Mouse (Mus musculus): ENCODE measurements around the gene Wipi1.

The Wipi1 gene

DNA sequence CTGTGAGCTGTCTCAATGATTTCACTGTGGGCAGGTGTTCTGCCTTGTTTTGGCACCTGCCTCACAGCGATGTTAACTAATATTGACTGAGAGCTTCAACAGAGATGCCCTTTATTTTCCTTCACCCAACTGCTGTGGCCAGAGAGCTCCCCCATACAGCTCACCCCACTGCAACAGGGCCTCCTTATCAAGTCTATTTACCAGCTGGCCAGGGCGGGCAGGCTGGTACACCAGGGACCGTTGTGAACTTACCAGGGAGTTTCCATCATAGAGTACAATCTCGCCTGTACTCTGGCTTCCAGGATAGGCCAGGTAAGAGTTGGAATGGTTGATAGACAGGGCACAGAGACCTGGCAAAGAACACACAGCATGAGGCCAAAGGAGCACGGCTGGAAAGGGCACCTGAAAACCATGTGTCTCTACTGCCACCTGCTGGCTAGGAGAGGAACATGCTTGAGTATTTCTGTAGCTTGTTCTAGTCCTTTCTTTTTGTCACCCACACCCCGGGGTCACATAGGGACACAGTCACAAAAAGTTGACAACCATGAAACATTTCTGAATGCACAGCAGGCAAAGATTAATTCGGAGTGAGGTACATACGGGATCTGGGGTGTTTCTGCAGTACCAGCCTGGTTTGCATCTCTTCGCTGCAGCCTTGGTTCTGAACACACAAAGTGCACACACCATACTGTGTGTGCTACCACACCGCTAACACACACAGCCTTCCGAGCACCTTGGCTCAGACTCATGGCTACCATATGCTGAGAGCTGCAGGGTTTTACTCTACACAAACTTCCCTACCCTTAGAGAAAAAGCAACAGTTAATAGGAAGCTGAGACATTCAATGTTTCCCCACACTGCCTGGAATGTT is 26.7 kb downstream of the Wipi1 start:
- CTCF ChIA-PET, result interaction anchor here (0.5 to 1.5 kb wide), 8 partner anchors 26 to 342 kb away, joined by 3 to 10 read pairs (median 4); partner anchors contain the start of gene Wipi1

DNA sequence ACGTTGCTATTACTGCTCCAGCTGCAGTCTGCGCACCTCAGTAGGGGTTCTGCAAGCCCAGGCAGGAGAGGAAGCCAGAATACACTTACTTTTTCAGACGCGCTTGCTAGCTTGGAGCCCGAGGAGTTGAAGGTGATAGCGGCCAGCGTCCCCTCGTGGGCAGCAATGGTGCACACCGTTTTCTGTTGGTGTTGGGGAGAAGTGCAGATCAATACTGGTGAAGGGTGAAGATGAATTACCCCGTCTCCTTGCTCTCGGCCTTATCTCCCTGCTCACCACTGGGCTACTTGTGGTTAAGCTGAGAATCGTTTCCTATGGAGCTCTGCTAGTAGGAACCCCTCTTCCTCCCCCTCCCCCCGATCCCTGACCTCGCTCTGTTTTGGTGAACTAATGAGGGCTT is 27.8 kb downstream of the Wipi1 start:
- CTCF ChIA-PET, result interaction anchor here (0.6 to 1.5 kb wide), 3 partner anchors 138 to 339 kb away, joined by 3 to 9 read pairs (median 4); no protein-coding TSS in a partner anchor

DNA sequence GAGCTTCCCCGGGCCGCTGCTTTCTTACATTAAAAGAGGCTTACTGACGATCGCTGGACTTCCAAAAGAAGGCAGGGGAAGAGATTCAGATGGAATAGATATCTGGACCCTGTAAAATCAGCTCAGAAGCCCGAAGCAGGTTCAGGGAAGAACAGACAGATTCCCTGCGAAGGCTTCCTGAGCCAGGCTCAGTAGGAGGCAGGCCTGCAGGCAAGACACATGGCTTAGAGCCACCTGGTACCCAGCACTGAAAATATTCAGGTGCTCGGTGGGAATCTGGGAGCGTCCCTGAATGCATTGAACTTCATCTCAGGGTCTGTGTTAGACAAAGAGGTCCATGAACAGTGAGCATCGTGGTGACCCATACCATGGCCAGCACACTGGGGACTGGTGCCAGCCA is 31.8 kb downstream of the Wipi1 start:
- CTCF ChIA-PET, result no interaction called here

DNA sequence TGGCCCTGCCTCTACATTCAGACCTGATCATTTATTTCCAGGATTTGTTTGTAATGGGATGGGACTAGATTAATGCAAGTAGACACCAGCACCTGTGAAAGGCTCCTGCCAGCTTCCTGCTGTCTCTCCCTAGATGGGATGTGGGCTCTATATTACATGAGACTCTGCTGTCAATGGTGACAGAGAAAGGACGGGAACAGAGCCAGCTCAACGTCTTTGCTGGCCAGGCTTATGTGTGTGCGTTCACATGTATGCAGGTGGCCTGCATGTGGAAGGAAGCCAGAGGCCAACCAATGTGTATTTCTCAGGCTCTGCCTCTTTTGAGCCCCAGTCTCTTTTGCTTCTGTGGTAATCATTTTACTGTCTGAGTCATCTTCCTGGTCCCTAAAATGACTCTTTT is 33.2 kb downstream of the Wipi1 start:
- CTCF ChIA-PET, result no interaction called here

DNA sequence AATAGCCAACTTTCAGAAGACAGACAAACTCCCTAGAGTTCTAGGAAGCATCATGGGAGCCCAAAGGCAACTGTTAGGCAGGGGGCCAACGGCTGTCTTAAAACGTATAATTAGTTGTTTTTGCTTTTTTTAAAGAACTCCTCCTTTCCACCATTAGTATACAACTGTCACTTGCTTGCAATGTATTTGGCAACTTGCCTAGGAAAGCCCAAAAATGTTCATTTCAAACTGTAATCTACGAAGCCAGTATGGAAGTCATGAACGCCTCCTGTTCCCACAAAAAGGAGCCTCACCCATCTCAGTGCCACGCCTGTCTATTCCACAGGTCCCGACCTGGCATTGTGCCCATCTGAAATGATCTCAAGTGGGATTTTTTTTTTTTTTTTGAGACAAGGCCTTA is 35.9 kb downstream of the Wipi1 start:
- CTCF ChIA-PET, result no interaction called here

DNA sequence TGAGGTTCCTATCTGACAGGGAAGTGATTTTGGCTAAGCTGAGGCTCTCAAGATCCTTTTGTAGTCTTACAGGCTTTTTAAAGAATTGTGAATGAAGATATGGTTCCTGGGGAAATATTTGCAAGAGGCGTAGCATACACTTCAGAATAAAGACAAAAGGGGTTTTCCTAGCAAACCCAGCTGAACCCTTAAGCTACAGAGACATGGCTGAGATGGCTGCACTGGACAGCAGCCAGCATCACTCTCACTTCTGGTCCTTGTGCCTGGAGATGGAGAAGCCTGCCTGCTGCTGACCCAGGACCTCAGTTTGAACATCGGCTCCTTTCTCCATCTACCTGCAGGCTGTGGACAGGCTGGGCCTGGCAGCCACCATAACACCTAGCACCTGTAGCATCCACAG is 37.2 kb downstream of the Wipi1 start:
- CTCF ChIA-PET, result no interaction called here

DNA sequence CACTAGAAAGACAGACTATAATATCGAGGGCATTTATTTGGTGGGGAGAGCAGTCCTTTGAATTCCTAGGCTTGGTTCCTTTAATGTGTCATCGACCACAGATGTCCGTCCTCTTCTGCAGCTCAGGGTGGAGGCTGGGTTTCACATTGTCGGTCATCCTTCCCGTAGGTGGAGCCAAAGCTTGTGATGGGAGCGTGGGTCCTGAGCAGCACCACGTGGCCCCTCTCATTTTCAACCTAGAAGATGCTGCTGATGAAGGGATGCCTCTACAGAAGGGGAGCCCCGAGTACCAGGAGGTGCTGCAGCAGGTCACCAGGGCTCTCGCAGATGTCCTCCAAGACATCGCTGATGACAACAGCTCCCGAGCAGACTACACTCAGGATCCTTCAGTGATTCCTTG is 39.7 kb downstream of the Wipi1 start:
- CTCF ChIA-PET, result no interaction called here

DNA sequence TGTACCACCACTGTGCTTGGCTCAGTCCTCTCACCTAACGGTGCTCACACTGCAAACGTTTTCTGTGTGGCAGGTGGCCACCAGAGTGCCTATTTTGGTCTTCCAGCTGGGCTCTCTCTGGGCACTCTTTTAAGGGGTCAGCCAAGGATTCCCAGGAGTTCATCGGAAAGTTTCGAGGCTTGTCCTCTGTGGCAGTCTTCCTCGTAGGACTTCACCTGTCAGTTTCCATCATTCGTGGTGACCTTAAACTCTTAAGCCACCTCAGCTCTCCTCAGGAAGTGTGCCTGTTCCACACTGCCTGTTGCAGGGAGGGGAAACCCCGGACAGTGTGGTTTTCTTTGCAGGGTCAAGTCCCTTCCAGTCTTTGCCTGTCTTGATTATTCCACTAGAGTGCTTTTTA is 42.0 kb downstream of the Wipi1 start:
- CTCF ChIA-PET, result no interaction called here

DNA sequence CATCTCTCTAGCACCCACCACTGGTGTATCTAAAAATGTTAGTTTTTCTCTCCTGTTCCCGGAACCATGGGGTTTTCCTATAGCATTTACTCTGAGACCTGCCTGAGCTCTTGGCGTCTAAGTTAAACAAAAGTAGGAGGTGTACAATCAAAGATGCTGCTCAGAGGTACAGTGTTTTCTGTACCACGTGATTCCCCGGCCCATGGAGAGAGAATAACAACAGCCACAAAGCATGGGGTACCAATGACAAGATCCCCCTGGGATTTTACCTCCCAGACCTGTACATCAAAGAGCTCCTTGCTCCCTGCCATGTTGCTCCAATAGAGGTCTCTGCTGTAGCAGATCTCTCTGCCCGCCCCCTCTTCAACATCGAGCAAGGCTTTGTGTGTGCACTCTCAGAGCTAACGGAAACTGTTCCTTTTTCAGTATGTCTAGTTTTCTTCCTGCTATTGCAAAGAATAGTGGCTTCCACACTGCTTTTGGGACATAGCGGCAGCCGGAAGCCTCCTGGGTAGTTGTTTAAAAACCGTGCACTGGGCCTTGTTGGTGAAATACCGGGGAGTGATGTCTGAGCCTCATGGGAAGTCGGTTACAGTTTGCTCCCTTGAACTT is 42.7 kb downstream of the Wipi1 start:
- CTCF ChIA-PET, result no interaction called here

DNA sequence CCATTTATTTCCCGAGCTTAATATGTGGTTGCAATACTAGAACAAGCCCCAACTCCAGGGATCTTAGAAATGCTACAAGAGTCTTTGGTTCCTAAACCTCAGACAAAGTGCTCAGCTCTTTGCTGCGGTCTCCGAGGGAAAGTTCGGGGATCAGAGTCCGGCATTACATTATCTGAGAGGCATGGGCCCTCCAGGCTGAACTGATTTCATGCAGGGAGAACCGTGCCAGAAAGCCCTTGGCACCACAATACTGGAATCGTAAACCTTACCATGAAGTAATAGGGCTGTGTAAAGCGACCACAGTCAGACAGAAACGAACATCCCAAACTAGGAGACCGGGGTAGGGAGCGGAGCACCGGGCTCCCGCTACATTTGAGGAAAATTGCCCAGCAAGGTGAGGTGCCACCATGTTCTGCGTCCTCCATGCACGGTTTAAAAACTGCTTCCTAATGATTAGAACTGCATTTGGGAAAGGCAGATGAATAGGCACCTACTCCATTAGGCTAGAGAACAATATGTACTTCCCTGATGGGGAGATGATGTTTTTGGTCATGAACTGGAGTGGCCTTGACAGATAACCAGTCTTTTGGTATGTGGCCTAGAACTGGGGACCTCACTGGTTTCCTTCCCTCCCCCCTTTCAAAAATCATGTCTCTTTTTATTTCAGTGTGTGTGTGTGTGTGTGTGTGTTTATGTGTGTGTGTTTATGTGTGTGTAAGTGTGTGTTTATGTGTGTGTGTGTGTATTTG is 47.1 kb downstream of the Wipi1 start:
- CTCF ChIA-PET, result interaction anchor here (0.6 kb wide), 1 partner anchor 23 kb away, joined by 3 read pairs; no protein-coding TSS in a partner anchor

DNA sequence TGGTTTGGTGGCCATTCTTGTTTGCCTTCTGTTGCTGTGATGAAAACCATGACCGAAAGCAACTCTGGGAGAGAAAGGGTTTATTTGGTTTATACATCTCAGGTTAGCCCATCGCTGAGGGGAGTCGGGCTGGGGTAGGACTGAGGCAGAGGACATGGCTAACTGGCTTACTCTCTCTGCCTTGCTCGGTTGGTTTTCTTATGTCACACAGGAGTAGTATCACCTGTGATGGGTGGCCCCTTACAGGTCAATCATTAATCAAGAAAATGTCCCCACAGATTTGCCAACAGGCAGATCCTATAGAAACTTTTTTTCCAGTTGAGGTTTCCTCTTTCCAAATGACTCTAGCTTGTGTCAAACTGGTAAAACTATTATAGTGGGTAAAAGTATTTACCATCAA is 48.1 kb downstream of the Wipi1 start:
- CTCF ChIA-PET, result no interaction called here

DNA sequence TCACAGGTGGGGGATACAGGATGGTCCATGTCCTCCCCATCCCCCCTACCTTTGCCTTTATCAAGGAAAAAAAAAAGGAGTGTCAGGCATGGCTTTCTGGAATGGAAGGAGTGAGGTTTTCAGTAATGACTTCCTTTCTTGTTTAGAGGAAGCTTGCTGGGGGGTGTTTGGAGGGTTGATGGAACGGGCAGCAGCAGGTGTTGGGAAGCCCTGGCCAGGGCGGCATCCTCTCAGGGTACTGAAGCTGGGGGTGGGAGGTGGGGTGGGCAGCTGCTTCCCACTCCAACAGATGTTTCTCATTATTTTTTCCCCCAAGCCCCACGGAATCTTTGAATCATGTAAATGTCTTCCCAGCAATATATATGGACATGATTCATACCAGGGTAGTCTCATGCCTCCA is 50.3 kb downstream of the Wipi1 start:
- CTCF ChIA-PET, result interaction anchor here (0.7 kb wide), 2 partner anchors 116 to 121 kb away, joined by 3 to 5 read pairs; no protein-coding TSS in a partner anchor

DNA sequence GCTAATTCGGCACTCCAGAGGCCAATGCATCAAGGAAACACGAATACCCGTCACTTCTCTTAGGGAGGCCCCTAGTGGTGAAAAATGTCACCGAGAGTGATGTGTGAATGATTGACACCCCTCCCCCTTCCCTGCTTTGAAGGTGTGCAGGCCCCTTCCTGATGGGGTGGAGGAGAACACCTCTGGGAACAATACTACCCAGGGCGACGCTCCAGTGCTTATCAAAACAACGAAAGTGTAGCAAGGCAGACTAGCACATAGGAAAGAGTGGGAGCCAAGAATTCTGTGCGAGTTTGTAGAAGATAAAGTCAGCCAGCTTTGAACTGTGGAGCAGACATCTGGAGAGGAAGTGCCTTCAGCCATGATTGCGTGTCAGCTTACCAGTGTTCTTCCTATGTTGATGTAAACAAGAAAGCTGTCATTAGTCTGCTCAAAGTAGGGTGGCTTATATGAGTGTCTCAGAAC is 50.9 kb downstream of the Wipi1 start:
- CTCF ChIA-PET, result interaction anchor here (0.7 kb wide), 2 partner anchors 115 to 120 kb away, joined by 3 to 5 read pairs; no protein-coding TSS in a partner anchor

DNA sequence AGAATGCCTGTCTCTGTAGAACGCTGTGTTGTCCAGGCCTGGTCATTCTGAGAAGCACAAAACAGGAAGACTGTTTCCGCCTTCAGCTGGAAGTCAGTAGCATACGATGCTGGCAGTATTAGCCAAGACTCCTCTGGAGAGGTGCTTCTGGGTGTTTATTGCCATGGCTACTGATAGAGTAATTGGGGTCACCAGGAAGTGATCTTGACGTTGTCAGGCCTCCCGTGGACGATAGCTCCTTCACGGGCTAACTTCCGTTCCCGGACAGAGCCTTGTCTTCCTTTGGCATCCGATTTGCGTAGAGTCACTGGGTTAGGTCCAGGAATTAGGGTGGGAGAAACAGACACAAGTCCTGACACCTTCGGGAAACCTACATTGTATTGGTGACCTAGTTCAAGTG is 52.5 kb downstream of the Wipi1 start:
- CTCF ChIA-PET, result no interaction called here

DNA sequence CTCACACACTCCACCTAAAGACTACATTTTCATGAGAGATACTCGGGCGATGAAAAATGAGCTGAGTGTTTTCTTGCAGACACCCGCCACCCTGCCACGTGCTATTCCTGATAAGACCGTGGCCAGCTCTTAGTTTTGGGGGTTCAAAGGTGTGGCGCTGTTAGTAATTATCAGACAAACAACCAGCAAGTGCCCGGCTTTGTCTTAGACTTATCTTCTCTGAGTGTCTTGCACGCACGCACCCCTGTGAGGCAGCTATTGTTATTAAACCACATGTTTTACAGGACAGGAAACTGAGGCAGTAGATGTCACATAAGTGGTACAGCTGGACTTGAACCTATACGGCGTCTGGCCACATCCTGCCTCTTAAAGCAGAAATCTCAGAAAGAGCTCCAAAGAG is 54.3 kb downstream of the Wipi1 start:
- CTCF ChIA-PET, result no interaction called here

DNA sequence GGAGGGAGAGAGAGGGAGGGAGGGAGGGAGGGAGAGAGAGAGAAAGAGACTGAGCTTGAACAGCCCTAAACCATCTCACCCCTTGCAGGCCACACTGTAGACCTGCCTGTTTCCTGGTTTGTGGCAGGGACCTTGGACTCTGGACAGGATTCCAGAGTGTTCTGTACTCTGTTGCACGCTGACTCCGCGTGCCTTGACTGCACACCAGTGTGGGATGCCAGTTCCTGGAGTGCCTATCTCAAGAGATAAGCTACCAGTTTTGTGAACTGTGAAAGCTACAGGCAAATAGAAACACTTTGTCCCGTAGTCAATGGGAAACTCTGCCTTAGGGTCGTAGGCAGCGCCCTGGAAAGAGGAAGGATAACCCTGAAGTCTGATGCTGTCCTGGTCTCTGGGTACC is 55.6 kb downstream of the Wipi1 start:
- CTCF ChIA-PET, result no interaction called here

DNA sequence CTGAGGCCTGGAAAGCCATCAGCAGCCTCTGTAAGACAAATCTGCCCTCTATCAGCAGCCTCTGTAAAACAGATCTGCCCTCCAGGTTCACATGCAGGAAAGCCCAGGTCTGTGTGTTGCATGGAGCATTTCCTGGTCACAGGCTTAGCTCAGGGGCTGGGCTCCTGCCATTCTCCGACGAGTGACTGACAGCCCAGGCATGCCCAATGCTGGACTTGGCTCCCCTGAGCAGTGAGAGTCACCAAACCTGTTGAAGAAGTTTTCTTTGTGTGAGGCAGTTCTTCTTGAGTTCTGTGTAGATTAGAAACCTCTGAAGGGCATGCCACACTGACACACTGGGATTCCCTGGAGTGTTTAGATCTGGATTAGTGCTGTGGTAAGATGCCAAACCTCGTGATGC is 57.3 kb downstream of the Wipi1 start:
- CTCF ChIA-PET, result no interaction called here

DNA sequence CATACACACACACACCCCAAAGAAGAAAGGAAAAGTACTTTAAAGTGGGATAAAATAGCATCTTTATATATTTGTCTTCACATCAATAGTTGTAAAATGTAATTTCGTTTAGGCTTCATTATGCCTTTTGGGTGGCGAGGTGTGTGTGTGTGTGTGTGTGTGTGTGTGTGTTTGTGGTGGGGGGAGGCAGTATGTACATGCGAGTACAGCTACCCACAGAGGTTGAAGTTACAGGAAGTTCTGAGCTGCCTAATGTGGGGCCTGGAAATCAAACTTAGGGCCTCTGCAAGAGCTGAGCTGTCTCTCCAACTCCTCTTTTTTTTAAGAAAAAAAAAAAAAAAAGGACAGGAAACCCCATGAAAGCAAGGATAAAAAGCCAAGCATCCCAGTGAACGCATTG is 57.8 kb downstream of the Wipi1 start:
- CTCF ChIA-PET, result no interaction called here

DNA sequence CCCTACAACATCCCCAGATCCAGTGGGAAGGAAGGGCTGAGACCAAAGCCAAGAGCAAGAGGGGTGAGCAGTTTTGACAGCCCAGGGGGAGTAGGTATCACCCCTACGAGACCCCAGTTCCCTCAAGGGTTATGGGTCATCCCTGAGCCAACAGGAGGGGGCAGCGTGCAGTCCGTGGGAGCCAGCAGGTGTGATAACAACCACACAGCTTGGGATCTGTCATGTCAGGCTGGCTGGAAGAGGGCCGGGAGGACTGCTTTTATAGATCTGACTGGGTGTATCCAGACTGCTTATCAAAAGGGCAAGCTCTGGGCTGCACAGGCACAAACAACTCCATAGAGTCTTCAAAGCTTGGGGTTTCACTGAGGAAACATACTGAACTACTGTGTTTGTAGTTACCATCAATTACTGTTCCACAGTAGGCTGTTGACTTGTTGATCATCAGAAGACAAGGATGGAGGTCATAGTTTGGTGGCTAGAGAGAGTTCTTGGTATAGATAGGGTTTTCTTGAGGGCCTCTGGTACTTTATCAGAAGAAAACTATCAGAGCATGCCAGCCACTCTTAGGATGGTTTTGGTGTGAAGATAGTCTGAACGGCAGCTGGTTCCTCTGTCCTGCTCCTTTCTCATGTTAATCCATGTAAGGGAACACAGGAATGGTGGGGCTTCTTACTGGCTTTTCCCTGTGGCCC is 62.0 kb downstream of the Wipi1 start:
- CTCF ChIA-PET, result no interaction called here

DNA sequence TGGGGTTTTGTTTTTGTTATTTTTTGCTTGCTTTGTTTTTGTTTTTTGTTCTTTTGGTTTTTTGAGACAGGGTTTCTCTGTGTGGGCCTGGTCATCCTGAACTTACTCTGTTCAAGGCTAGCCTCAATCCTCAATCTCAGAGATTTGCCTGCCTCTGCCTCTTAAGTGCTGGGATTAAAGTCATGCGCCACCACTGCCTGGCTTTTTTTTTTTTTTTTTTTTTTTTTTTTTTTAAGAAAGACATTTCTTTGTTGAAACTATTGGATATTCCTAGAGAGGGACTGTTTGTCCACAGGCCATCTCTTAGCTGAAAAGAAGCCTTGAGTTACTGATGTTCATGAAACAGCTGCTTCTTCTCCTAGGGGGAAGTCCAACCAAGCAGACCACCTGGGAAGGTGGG is 64.1 kb downstream of the Wipi1 start:
- CTCF ChIA-PET, result interaction anchor here (0.6 kb wide), 1 partner anchor 80 kb away, joined by 3 read pairs; no protein-coding TSS in a partner anchor

DNA sequence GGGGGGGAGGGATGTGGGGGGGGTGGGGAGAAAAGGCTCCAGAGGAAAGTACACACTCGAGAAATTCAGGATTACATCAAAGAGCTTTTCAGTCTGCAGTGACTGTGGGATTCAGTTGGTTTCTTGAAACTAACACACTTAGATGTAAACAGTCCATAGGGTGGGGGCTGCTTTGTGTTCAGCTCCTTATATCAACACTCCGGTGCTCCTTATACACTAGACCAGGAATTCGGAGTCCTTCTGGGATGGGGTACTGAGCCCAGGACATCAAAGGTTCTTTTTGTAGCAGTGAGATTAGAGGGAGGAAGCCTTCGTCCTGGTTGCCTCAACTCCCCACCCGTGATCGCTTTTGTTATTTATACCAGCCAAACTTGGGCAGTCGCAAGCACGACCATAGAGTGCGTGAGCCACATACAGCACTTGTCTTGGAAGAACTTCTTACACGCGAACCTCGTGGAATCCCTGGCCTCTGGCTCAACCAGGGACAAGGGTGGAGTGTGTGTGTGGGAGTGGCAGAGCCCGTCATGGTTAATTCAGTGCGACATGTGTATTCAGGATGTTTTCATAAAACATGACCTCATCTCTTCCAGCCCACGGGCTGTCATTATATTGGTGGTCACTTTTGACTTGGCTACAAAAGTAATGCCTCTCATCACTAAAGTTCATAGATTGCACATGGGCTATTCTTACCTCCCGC is 65.3 kb downstream of the Wipi1 start:
- CTCF ChIA-PET, result interaction anchor here (0.6 kb wide), 2 partner anchors 38 to 94 kb away, joined by 3 to 5 read pairs; no protein-coding TSS in a partner anchor

Measured in spleen, embryonic (tissue).